Mouse (Mus musculus) adrenal gland, adult 2 months (tissue): ENCODE measurements around the gene Reep3. TPM values are rescaled to one million over a fixed set of nuclear protein-coding genes. Genes with fewer than 3 reads are reported as not detected.

Experiments used
- DNase-seq: peaks from one replicate; pipeline ENCODE4 v3.0.0; 2021
- polyA plus RNA-seq: library from polyadenylated mRNA; depleted of rRNA; stranded (reverse); fragments of >200 nt; gene quantifications from 2 replicates; pipeline ENCODE4 v1.2.3, GENCODE M21; 2012
- total RNA-seq, 2 experiments: library from RNA; stranded (reverse); gene quantifications; 2 replicates each; pipeline ENCODE4 v1.2.3; 2021

The Reep3 gene
- total and polyA plus RNA-seq, 3 experiments: 8.9 to 44.6 (median 42.5) TPM

DNA sequence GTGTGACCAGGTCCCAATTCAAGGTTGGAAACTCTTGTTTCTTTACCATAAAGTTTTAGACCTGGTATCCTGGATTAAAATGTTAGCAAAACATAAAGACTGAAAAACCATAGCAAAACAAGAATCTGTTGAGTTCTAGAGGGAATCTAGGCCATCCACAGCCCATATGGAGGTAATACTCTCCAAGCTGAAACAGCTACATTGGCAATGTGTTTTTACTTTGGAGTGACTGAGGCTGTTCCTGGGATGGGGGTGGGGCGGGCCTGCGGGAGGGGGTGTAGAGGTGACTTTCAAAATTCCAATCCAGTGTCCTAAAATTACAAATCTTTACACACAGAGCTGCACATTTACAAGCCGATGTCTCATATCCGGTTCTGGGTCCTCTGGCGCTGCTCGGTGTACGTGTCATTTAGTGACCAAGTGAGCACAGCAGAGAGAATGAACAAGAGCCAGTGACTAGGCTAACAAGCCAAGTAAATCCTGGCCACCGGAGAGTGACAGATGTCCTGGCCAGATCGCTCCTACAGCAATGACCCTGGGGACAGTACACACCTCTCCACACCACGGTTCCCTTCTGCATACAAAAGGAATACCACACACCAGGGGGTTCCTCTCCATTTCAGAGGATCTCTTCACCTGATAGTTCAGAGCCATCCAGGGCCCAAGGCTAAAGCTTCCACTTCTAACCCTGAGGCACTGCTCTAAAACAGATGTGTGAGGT is 13.1 kb downstream of the Reep3 start:
- no peak for DNase-seq

DNA sequence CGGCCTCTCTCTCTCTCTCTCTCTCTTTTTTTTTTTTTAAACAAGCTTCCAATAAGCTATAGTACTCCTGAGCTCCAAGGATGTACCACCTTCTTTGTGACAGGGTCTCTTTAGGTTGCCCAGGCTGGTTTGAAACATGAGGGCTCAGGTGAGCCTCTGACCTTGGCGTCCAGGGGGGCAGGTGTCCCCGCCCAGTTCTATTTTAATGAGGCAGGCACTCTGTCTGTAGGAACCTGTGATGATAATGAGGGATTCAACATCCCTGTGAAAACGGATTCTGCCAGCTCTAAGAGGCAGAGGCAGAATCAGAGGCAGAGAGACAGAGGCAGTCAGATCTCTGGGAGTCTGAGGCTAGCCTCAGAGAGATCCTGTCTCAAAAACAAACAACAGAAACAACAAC is 14.2 kb downstream of the Reep3 start:
- DNase-seq: no peak

GRCm38 (mm10) chr10:67081206-67082007 is 15.3 kb downstream of the Reep3 start:
- no peak for DNase-seq

DNA sequence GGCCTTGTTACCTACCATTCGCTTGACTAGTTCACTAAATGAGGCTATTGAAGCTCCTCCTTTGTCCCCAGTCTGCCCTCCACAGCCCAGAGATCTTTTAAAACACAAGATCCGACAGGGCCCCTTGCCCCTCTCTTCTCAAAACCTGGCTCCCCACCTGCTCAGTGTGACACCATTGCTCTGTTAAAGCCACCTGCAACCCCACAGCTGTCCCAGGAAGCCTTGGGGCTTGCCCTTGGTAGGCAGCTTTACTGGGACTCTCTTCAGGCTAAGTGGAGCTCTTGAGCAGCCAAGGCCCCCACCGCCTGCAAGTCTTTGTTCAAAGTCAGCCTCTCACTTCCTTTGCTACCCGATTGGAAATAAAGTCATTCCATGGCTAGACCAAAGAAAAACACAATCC is 17.7 kb downstream of the Reep3 start:
- DNase-seq: no peak

GRCm38 (mm10) chr10:67075931-67076878 is 20.5 kb downstream of the Reep3 start:
- no peak for DNase-seq

- DNase-seq: no peak
These were observed 23.2 kb downstream of the Reep3 start for GRCm38 (mm10) chr10:67073577-67073976.

- DNase-seq: no peak
These were observed 24.1 kb downstream of the Reep3 start for GRCm38 (mm10) chr10:67072600-67072999.

DNA sequence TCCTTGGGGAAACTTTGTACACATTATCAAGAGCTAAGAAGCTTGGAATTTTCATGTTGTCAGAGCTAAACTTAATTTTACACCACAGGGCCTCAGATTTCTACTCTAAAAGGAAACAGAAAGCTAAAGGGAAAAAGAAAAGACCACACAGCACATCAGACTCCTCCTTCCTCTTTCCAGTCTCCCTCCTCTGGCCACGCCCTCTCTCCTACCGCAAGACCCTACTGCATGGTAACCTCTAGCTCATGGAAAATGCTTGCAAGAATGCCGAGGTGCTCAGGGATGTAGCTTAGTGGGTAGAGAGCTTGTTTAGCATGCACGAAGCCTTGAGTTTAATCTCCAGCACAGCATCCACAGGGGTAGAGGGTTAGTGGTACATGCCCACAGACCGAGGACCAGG is 24.9 kb downstream of the Reep3 start:
- no peak for DNase-seq

DNA sequence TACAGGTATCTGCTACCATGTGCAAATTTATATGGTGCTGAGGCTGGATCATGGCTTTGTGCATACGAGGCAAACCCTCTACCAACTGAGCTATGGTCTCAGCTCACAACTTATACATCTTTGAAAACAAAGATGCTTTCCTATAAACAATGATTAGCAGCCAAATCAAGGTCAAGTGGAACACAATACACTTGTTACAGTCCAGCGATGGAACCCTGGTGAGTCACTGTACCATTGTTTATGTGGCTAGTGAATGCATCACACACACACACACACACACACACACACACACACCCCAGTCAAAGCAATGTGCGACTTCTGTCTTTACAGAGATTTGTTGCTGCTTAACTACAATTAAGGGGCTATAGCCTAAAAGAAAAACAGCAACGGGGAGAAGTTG is 25.4 kb downstream of the Reep3 start:
- DNase-seq: no peak

GRCm38 (mm10) chr10:67069013-67069412 is 27.7 kb downstream of the Reep3 start:
- DNase-seq: no peak

GRCm38 (mm10) chr10:67066421-67066820 is 30.3 kb downstream of the Reep3 start:
- DNase-seq: no peak

GRCm38 (mm10) chr10:67065927-67066326 is 30.8 kb downstream of the Reep3 start:
- no peak for DNase-seq

- DNase-seq: no peak
These were observed 31.4 kb downstream of the Reep3 start for GRCm38 (mm10) chr10:67065277-67065887.

- no peak for DNase-seq
These were observed 34.9 kb downstream of the Reep3 start for GRCm38 (mm10) chr10:67061823-67062222.

GRCm38 (mm10) chr10:67061367-67061801 is 35.4 kb downstream of the Reep3 start:
- DNase-seq: no peak

DNA sequence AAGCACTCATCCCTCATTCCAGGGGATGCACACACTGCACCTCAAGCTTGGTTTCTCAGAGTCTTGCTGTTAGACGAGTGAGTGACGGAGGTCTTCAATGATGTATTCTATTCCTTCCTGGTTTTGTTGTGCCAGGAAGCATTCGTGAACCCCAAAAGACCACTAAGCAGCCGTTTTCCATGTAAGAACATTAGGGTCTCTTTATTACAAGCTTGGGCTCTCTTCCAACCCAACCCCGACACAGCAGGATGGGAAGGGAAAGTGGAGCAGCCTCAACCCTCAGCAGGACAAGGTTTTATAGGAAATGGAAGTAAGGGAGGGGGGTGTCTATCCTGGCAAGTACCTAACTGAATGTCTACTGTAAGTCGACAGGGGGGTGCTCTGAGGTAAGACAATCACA is 38.0 kb downstream of the Reep3 start:
- DNase-seq: no peak

- DNase-seq: no peak
These were observed 38.4 kb downstream of the Reep3 start for GRCm38 (mm10) chr10:67058297-67058696.

DNA sequence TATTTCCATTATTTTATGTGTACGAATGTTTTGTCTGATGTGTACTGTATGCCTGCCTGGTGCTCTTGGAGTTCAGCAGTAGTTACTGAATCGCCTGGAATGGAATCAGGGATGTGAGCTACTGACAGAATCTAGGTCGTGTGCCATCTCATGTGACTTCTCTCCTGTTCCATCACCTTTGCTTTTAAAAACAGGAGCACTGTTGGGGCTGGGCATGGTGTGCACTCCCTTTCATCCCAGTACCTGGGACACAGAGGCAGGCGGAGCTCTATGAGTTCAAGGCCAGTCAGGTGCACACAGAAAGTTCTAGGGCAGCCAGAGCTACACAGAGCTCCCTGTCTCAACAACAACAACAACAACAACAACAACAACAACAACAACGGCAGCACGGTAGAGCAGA is 39.0 kb downstream of the Reep3 start:
- DNase-seq: no peak

GRCm38 (mm10) chr10:67057208-67057607 is 39.5 kb downstream of the Reep3 start:
- DNase-seq: no peak

DNA sequence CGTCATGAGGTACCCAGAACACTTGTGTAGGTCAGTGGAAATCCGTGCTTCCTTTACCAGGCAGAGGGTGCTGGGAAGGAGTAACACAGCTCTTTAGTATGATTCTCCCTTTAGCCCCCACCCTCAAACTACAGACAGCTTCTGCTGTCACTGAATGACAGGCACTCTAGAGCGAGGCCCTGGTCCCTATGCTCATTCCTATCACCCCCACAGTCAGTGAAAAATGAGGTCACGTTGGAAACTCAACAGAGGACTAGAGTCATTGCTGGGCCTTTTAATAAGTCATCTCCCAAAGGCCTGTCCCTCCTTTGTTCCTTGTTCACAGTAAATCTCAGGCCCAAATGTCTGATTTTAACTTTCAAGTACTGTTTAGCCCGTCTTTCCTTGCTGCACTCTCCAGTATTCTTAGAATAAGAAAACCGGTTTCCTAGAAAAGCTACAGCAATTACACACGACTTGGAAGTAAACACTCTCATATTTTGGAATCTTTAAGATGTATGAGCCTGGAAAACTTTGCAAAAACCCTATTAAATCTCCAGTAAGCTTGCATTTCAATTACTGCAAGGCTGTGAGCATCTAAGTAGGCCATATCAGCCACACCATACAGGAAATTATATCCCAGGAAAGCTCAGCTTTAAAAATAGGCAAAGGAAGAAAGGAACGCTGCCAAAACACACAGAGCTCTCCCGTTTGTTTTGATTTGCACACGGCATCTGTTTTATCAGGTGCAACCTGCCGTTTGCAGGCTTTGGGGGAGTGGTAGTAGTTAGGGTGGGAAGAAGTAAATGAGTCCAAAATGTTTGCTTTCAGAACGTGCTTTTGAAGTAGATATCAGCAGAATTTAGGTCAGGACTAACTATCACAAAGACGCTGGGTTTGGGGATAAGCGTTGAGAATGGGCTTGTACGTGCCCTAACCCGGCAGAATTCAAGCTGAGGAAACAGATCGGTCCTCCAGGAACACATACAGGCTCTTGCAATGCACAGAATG is 40.6 kb downstream of the Reep3 start:
- DNase-seq: no peak

- no peak for DNase-seq
These were observed 43.3 kb downstream of the Reep3 start for GRCm38 (mm10) chr10:67053475-67053874.
